Mouse (Mus musculus): ENCODE results near the gene Rpp25.
A peak's percentile ranks its signal among the peaks of the same experiment; 100 is the strongest.

Rpp25 gene

DNA sequence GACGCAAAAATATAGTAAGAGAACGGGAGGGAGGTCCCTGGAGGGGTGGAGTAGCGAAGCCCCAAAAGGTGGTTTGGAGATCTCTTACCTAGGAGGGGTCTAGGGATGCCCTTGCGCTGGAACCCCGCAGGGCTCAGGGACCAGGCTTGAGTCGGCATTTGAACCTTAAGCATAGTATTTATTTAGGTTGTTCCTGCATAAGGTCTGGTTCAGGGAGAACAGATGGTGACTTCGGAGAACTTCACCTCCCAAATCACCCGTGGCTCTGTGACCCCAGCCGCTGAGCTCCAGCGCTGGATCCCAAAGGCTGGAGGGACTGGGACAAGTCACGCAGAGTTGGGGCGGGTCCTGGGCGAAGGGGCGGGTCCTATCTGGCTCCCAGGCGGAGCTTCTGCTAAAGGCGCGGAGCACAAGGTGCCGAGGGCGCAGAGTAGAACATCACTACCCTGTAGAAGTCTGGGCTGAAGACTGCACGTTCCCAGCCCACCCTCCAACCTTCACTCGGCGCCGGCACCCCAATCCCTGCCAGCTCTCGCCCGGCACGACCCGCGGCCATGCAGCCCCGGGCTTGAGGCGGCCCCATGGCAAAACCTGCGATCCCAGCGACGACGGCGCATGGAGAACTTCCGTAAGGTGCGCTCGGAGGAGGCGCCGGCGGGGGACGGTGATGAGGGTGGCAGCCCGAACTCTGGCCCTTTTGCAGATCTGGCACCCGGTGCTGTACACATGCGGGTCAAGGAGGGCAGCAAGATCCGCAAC is at the start of gene Rpp25:
Gene Rpp25 (plus strand): TSS at position 405 of the 759 bp plus-strand sequence.
- DNase-seq (ENCODE audit: low spot score in 2 of 2), result peak in 1 of 2 experiments; percentile 36

DNA sequence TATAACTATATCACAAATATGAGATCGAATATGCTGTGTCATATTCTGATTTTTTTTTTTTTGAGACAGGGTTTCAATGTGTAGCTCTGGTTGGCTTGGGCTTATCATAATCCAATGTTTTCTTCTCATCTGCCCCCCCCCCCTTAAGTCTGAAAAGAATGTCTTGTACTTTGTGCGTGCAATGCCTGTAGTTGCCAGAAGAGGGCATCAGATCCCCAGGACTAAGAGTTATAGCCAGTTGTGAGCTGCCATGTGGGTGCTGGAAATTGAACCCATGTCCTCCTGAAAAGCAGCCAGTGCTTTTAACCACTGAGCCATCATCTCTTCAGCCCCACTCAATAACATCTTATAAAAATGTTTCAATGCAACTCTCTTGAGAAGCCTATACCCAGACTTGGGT is 44.1 kb upstream of the Rpp25 start:
- DNase-seq (ENCODE audit: low spot score in 2 of 2), result no peak

GRCm38 (mm10) chr9:57462866-57463265 is 41.0 kb upstream of the Rpp25 start:
- no peak for DNase-seq (ENCODE audit: low spot score in 2 of 2)

DNA sequence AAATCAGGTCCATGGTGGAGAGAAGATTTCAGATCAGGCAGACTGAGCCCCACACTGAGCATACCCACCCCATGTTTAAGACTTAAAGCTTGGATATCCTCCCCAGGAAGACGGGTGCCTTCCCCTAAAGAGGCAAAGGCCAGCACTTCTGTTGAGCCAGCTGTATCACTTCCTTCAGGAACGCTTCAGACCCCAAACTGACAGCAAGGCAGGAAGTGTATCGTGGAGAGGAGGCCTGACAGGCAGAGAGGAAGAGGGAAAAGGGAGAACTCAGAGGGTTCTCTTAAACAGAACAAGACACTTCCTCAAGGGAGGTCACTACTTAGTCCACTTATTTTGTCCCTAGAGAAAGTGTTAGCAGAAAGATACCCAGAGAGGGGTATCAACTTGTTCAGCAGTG is 37.7 kb upstream of the Rpp25 start:
- no peak for DNase-seq (ENCODE audit: low spot score in 2 of 2)

DNA sequence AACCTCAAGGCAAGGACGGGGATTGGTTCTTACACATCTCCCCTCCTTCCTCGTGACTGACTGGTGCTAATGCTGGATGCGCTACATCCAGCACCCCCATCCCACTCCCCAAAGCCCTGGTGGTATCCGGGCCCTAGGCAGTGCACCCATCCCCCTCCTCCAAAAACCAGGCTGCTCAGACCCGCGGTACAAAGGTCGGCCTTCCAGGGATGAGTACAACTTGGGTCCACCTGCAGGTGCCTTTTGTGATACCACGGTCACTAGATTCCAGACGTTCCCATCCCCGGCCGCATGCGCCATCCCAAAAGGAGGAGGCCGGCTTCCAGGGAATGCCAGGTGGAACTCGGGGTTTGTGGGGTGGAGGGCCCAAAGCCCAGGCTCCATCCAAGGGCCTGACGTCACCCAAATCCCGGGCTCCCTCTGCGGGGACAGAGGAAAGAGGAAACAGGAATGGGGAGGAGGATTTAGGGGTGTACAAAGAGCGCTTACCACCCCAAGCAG is 36.5 kb upstream of the Rpp25 start:
- DNase-seq (ENCODE audit: low spot score in 2 of 2), result no peak

- peak; percentile 36 to 87 for DNase-seq (ENCODE audit: low spot score in 2 of 2)
These were observed 35.8 kb upstream of the Rpp25 start, which contains the start of gene Scamp5 for GRCm38 (mm10) chr9:57467896-57468549. Gene Scamp5, minus strand, starts transcription at chr9:57468060.

DNA sequence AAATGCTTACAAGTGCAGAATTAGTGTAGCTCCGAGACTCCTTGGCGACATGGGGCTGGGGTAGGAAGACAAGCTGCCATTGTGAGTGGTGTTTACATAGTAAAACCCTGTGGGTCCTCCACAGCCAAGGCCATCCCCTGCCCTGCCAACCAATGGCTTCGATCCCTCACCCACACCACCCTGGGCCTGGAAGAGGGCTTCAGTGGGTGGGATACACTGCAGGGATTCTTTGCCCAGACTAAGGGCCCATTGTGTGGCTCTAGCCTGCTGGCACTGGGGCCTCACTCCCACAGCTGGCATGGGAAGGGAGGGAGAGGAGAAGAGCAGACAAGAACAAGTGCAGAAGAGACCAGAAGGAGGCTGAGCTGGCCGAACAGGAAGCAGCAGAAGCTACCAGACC is 34.9 kb upstream of the Rpp25 start:
- DNase-seq (ENCODE audit: low spot score in 2 of 2), result no peak

DNA sequence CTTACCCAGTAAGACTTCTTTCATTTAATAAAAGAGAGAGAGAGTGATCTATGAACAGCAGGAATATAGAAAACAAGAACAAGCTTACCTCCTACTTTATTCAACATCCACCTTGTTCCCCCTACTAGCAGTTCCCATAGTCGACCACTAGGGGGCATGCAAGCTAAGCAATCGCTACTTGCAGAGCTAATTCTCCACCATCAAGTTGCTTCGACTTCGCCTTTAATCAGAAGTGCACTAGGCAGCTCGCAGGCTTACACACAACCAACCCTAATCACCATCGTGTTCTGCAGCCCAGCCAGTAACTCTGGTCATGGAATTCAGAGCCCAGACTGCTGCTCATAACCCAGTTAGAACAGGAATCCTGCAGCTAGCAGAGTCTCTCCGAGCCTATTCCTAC is 18.1 kb upstream of the Rpp25 start:
- DNase-seq (ENCODE audit: low spot score in 2 of 2), result peak; percentile 70 to 87

DNA sequence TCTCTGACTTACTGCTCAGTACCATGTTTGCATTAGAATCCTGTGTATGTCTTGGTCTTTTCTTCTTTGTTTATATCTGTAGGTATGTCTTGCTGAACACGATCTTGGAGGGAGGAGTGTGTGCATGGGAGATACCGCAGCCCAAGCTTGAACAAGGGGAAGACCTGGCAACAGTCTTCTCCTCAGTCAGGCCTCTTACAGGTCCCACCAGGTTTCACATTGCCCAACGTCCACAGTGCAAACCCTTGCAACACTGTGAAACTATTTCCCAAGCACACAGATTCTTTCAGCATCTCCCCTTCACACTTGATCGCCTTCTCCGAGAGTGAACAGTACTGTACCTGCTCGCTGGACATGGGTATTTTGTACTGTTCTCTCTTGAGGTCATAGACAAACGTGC is 16.0 kb upstream of the Rpp25 start:
- DNase-seq (ENCODE audit: low spot score in 2 of 2), result no peak

GRCm38 (mm10) chr9:57493532-57493931 is 10.3 kb upstream of the Rpp25 start:
- DNase-seq (ENCODE audit: low spot score in 2 of 2), result no peak

- no peak for DNase-seq (ENCODE audit: low spot score in 2 of 2)
These were observed 8.9 kb upstream of the Rpp25 start for GRCm38 (mm10) chr9:57494970-57495369.

DNA sequence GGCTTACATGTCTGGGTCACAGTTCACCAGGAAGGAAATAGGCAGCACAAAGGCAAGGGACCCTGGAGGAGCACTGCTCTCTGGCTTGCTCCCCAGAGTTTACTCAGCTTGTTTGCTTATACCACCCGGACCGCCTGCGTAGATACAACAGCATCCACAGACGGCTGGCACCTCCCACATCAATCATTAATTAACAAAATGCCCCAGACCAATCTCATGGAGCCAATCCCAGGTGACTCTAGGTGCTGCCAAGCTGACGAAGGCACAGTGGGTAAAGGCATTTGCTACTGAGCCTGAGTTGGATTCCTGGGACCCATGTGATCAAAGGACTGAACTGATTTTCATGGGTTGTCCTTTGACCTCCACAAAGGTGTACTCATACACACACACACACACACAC is 6.6 kb upstream of the Rpp25 start:
- DNase-seq (ENCODE audit: low spot score in 2 of 2), result no peak

- no peak for DNase-seq (ENCODE audit: low spot score in 2 of 2)
These were observed 5.3 kb upstream of the Rpp25 start for GRCm38 (mm10) chr9:57498536-57498935.

- no peak for DNase-seq (ENCODE audit: low spot score in 2 of 2)
These were observed 2.4 kb upstream of the Rpp25 start for GRCm38 (mm10) chr9:57501452-57501851.

- no peak for DNase-seq (ENCODE audit: low spot score in 2 of 2)
These were observed 2.0 kb upstream of the Rpp25 start for GRCm38 (mm10) chr9:57501861-57502260.

GRCm38 (mm10) chr9:57502911-57503621 is 760 bp upstream of the Rpp25 start:
- DNase-seq (ENCODE audit: low spot score in 2 of 2), result no peak

DNA sequence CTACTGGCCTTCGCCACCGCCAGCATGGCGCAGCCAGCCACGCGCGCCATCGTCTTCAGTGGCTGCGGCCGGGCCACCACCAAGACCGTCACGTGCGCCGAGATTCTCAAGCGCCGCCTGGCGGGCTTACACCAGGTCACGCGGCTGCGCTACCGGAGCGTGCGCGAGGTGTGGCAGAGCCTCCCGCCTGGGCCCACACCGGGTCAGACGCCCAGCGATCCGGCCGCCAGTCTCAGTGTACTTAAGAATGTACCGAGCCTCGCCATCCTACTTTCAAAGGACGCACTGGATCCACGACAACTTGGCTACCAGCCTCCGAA is 515 bp downstream of the Rpp25 start:
- DNase-seq (ENCODE audit: low spot score in 2 of 2), result peak; percentile 39 to 70

GRCm38 (mm10) chr9:57504891-57505290 is 1.1 kb downstream of the Rpp25 start:
- no peak for DNase-seq (ENCODE audit: low spot score in 2 of 2)

DNA sequence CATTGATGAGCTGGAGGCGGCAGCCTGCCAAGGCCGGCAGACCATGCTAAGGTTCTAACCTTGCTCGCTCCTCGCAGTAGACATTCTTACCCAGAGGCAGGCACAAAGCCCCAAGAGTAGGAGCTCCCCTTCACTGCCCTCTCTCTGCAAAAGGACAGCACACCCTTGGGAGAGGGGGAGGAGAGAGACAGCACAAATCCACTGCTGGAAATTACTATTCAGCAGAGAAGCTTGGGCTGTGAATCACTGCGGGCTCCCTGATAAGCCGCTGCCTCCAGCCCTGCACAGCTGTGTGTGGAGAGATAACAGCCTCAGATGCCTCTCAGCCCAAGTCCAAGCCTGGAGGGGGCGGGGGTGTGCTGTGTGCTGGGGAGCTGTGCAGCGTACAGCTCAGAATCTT is 1.9 kb downstream of the Rpp25 start:
- peak in 1 of 2 experiments; percentile 74 for DNase-seq (ENCODE audit: low spot score in 2 of 2)

- no peak for DNase-seq (ENCODE audit: low spot score in 2 of 2)
These were observed 6.8 kb downstream of the Rpp25 start for GRCm38 (mm10) chr9:57510577-57510976.

GRCm38 (mm10) chr9:57517113-57517512 is 13.3 kb downstream of the Rpp25 start:
- DNase-seq (ENCODE audit: low spot score in 2 of 2), result peak in 1 of 2 experiments; percentile 78

- DNase-seq (ENCODE audit: low spot score in 2 of 2), result no peak
These were observed 16.7 kb downstream of the Rpp25 start for GRCm38 (mm10) chr9:57520375-57521055.
